Mouse (Mus musculus) lung, embryonic 14.5 days (tissue): ENCODE results near the gene Vtcn1. TPM values are rescaled to one million over a fixed set of nuclear protein-coding genes. Genes with fewer than 3 reads are reported as not detected.

Source experiments
- ATAC-seq: fragments of 200-750 bp; cut with Nextera tagmentation; 2 replicates; pipeline ENCODE4 v1.8.0; 2017; ENCODE audit warnings: mild to moderate bottlenecking, moderate TSS enrichment, moderate library complexity; ENCODE audit not compliant: insufficient read depth
- DNase-seq: peaks from one replicate; pipeline ENCODE4 v3.0.0-alpha.2; 2015
- H3K27ac ChIP-seq: fragments of 300-500 bp; sonication (generic); 2 replicates; pipeline ENCODE4 v1.5.1; 2014; ENCODE audit warnings: low read depth, mild to moderate bottlenecking, moderate library complexity
- H3K27me3 ChIP-seq: fragments of 300-500 bp; sonication (generic); 2 replicates; pipeline ENCODE4 v1.6.1; 2014; ENCODE audit warnings: low read length, control low read depth; ENCODE audit not compliant: insufficient read depth
- H3K36me3 ChIP-seq: fragments of 300-500 bp; sonication (generic); 2 replicates; pipeline ENCODE4 v1.6.1; 2014; ENCODE audit warnings: control low read depth; ENCODE audit not compliant: insufficient read depth
- H3K4me1 ChIP-seq: fragments of 300-500 bp; sonication (generic); 2 replicates; pipeline ENCODE4 v1.6.1; 2014; ENCODE audit warnings: antibody characterized with exemption, control low read depth; ENCODE audit not compliant: insufficient read depth
- H3K4me2 ChIP-seq: fragments of 300-500 bp; sonication (generic); 2 replicates; pipeline ENCODE4 v1.6.1; 2014; ENCODE audit warnings: mild to moderate bottlenecking
- H3K4me3 ChIP-seq: fragments of 300-500 bp; sonication (generic); 2 replicates; pipeline ENCODE4 v1.5.1; 2014; ENCODE audit warnings: low read depth, low read length
- H3K9ac ChIP-seq: fragments of 300-500 bp; sonication (generic); 2 replicates; pipeline ENCODE4 v1.6.1; 2014
- H3K9me3 ChIP-seq: fragments of 300-500 bp; sonication (generic); 2 replicates; pipeline ENCODE4 v1.6.1; 2016; ENCODE audit warnings: low read depth, low read length, control low read depth
- CTCF ChIP-seq: IDR thresholded peaks from 2 replicates; pipeline ENCODE4 v1.5.1; 2016; ENCODE audit warnings: antibody characterized with exemption, low read depth
- WGBS: fragments of 180-500 bp; shearing (Covaris S2); extraction: QIAGEN DNeasy Blood & Tissue Kit; methylation state at CpG from one replicate; pipeline ENCODE4 v1.1.7; 2014; 5-methylcytosine and 5-hydroxymethylcytosine counted together
- polyA plus RNA-seq: library from polyadenylated mRNA; unstranded; fragments of >200 nt; fragmentation: Nextera tagmentation; extraction: Ambion mirVana; gene quantifications from 2 replicates; pipeline ENCODE4 v1.2.1, GENCODE M21; 2014

Gene Vtcn1
- polyA plus RNA-seq, 1 experiment from 2014 or later = 0.09 TPM

DNA sequence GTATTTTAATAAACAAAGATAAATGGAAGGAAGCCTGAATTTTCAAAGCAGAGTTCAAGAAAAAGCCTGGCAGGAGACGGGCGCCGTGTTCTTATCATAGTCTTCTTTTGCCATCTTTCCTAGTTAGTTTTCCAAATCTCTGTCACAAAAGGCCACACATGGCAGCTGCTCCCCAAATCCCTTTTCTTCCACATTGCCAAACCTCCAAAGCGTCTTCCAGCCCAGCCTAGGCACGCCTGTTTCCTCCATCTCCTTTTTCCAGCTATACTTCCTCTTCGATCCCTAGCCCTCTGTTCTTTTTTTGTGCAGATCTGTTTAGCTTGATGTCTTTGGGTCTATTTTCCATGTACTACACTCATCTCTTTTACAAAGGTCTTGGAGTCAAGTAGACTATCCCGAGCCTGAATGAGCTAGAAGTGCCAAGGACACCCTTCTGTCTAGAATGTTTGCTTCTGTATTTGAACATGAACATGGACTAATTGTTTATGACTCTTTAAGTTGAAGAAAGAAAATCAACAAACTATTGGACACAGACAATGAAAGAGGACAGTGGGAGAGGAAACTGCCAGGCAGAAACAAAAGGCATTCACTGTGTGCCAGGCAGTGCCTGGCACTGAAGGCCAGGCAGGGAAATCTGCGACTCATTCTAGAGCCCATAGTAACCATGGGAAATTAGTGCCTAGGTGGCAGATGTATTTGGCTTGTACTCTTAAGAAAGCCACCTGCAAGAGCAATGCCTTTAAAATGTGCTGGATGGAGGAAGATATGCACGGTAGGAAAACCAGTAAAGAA, 56.8 kb downstream of the Vtcn1 start:
- no peak for TF ChIP-seq CTCF
- no peak for ATAC-seq
- 81% methylated on average over 9 of the region's 9 CpGs for WGBS

DNA sequence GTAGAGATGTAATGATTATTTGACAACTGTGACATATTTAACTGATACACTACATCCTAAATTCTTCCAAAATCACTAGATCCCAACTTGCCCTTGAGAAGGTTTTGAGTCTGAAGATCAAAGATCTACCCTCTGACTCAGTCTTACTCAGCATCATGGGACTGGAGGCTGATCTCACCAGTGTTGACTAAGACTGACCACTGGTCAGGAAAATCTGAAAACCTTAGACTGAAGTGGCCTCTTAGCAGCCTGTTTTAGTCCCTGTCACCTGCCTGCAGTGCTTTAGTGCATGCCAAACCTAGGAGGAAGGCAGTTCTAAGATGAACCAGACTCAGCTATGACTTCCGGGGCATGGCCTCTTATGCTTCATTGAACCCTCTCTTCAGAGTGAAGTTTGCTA, 64.0 kb downstream of the Vtcn1 start:
- H3K9me3 ChIP-seq = no peaks in the 10 kb centered on the region
- no peaks in the 10 kb centered on the region for H3K36me3 ChIP-seq
- no peak overlapping the region for H3K9ac ChIP-seq
- no peak for DNase-seq
- TF ChIP-seq CTCF = no peak
- WGBS = 86% methylated on average over 1 of the region's 1 CpGs
- no peak overlapping the region for H3K4me3 ChIP-seq
- no peaks in the 10 kb centered on the region for H3K27me3 ChIP-seq
- no peak overlapping the region for H3K27ac ChIP-seq
- ATAC-seq = no peak
- no peak overlapping the region for H3K4me2 ChIP-seq
- no peaks in the 10 kb centered on the region for H3K4me1 ChIP-seq

More for the DNA sequence above, 56.8 kb downstream of the Vtcn1 start:
- H3K27me3 ChIP-seq = no peaks in the 10 kb centered on the region
- H3K36me3 ChIP-seq = no peaks in the 10 kb centered on the region
- no peak overlapping the region for H3K9ac ChIP-seq
- no peak overlapping the region for H3K4me3 ChIP-seq
- no peak overlapping the region for H3K4me2 ChIP-seq
- DNase-seq = no peak
- no peaks in the 10 kb centered on the region for H3K4me1 ChIP-seq
- H3K9me3 ChIP-seq = no peaks in the 10 kb centered on the region
- no peak overlapping the region for H3K27ac ChIP-seq

DNA sequence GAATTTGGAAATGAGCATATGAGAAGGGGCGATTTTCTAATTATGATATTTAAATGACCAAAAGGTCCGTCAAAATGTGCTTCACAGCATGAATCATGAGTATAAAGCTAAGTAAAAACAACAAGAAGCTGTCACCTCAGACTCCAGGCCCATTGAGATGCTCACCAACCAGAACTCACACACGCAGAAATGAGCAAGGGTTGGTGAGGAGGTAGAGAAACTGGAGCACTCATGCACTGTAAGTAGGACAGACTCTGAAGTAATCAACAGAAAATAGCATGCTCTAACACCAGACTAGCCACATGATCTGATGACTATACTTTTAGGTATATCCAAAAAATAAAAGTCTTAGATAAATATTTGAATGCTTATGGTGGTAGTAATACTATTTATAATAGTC, 65.1 kb downstream of the Vtcn1 start:
- no peak for TF ChIP-seq CTCF
- H3K27ac ChIP-seq = no peak overlapping the region
- H3K9ac ChIP-seq = no peak overlapping the region
- no peaks in the 10 kb centered on the region for H3K27me3 ChIP-seq
- 83% methylated on average over 3 of the region's 3 CpGs for WGBS
- no peaks in the 10 kb centered on the region for H3K4me1 ChIP-seq
- ATAC-seq (no peak), DNase-seq (no peak)
- no peak overlapping the region for H3K4me2 ChIP-seq
- H3K4me3 ChIP-seq = no peak overlapping the region
- no peaks in the 10 kb centered on the region for H3K9me3 ChIP-seq
- H3K36me3 ChIP-seq = no peaks in the 10 kb centered on the region

DNA sequence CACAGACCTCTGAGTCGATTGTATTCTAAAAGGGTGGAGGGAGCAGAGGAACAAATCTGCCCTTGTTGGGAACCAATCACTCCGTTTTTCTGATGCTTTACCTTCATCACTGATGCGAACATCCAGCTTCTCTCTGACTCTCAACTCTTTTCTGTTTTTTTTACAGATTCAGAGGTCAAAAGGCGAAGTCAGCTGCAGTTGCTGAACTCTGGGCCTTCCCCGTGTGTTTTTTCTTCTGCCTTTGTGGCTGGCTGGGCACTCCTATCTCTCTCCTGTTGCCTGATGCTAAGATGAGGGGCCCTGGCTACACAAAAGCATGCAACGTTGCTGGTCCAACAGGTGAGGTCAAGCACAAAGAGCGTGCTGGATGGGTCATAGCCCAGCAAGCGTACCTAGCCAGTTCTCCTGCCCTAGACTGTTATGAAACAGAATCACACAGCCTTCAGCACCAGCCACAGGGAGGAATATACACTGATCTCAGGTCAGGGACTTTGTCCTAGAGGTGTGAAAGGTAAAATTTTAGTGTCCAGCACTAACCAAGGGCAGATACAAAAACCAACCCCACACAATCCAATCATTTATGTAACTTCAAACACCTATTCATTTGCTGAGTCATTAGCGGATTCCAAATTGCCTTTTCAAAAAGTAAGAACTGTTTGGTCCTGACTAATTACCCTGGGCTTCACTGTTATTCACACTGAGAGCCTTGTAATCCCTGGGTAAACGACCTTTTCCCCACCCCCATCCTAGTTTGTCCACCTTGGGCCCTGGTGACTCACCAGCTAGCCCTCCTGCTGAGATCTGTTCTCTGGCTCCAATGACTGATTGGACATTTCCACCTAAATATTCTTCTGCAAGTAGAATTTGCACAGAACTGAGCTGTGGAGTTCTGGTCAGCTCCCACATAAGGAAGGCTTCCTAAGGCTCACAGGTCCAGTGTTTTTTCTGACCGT, 67.4 kb downstream of the Vtcn1 start:
- 56% methylated on average over 11 of the region's 11 CpGs for WGBS
- H3K4me2 ChIP-seq = no peak overlapping the region

DNA sequence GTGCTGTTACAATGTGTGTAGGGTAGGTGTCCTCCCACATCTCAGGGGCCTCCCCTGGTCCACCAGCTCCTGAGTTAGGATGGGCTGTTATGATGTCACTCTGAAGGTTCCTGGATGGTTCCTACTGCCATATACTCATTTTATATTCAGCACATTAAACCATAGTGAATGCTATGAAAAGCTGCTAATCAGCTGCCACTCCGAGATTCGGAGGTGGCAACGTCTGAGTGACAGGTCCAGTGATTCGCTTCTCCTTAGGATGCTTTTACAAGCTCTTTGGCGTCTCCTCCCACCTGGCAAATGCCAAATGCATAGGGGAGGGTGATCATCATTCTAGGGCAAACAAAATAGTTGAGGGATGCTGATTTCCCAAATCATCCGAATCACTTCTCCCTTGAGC, 70.2 kb downstream of the Vtcn1 start:
- no peak overlapping the region for H3K27ac ChIP-seq
- H3K9ac ChIP-seq = no peak overlapping the region
- H3K4me3 ChIP-seq = no peak overlapping the region
- no peaks in the 10 kb centered on the region for H3K9me3 ChIP-seq
- no peak overlapping the region for H3K4me2 ChIP-seq
- H3K4me1 ChIP-seq = no peaks in the 10 kb centered on the region
- H3K36me3 ChIP-seq = no peaks in the 10 kb centered on the region
- ATAC-seq = no peak
- TF ChIP-seq CTCF = no peak
- 72% methylated on average over 6 of the region's 6 CpGs for WGBS
- H3K27me3 ChIP-seq = no peaks in the 10 kb centered on the region
- no peak for DNase-seq

More for the DNA sequence above, 67.4 kb downstream of the Vtcn1 start:
- TF ChIP-seq CTCF = no peak
- no peak for DNase-seq
- Histone ChIP-seq H3K4me3 (no peak overlapping the region), H3K27ac (no peak overlapping the region), H3K9ac (no peak overlapping the region), H3K36me3 (no peaks in the 10 kb centered on the region), H3K27me3 (no peaks in the 10 kb centered on the region), H3K9me3 (no peaks in the 10 kb centered on the region), H3K4me1 (no peaks in the 10 kb centered on the region)
- no peak for ATAC-seq

DNA sequence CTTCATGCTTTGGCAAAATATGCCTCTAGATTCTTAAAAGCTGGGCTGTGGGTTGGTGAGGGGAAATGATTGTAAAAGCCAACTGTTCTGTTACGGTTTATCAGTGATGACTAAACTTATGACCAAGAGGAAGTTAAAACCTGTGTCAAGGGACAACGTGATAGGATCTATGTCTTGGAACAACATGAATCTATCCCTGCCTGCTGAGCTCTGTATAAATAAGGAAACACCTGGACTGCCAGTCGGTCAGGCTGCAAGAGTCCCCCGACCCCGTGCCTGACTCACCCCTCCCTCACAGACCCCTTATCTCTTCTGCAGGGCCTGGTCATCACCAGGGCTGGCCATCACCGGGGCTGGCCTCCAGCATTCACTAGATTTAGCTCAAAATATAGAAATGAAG, 80.9 kb downstream of the Vtcn1 start:
- no peaks in the 10 kb centered on the region for H3K4me1 ChIP-seq
- TF ChIP-seq CTCF = no peak
- ATAC-seq = no peak
- DNase-seq = no peak
- H3K4me3 ChIP-seq = no peak overlapping the region
- no peak overlapping the region for H3K27ac ChIP-seq
- 33% methylated on average over 6 of the region's 6 CpGs for WGBS
- H3K9me3 ChIP-seq = no peaks in the 10 kb centered on the region
- H3K27me3 ChIP-seq = no peaks in the 10 kb centered on the region
- H3K9ac ChIP-seq = no peak overlapping the region
- H3K4me2 ChIP-seq = no peak overlapping the region
- H3K36me3 ChIP-seq = no peaks in the 10 kb centered on the region

DNA sequence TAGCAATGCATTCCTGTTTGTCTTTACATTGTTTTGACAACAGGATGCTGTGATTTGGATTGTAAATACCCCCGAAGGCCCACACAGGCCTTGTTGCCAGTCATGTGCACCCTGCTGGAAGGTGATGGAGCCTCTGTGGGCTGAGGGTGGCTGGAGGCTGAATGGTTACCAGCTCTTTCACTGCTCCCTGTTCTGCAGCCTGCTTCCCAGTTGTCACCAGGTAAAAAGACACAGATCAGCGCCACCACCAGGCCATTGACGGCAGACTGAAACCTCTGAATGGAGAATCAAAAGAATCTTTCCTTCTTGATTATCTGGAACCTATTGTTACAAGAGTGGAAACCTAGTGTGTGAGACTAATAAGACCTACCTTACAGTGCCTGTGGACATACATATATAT, 81.7 kb downstream of the Vtcn1 start:
- DNase-seq (no peak), ATAC-seq (no peak)
- Histone ChIP-seq H3K9ac (no peak overlapping the region), H3K4me1 (no peaks in the 10 kb centered on the region), H3K4me3 (no peak overlapping the region), H3K36me3 (no peaks in the 10 kb centered on the region), H3K27me3 (no peaks in the 10 kb centered on the region), H3K4me2 (no peak overlapping the region), H3K9me3 (no peaks in the 10 kb centered on the region), H3K27ac (no peak overlapping the region)
- TF ChIP-seq CTCF = peak; percentile 29; the same call in 1 of the 2 replicates
- WGBS = 46% methylated on average over 3 of the region's 3 CpGs
